In genomic region chr7:44310878-44311712, GRCm38 (mm10) we compare ENCODE assay signal across 8 mouse cellular contexts. TPM values are rescaled to one million over a fixed set of nuclear protein-coding genes. Genes with fewer than 3 reads are reported as not detected.
DNase-seq lines count a peak whose midpoint lies in the region; ATAC-seq and TF ChIP-seq lines count a peak whose summit lies in the region.

No protein-coding gene starts in this region.

- H3K9me3 ChIP-seq in intestine, postnatal 0 days (ENCODE audit: control insufficient read depth): no peaks in the 10 kb centered on the region
- no peaks in the 10 kb centered on the region for H3K9me3 ChIP-seq in liver, embryonic 12.5 days (replicated peaks)
- no peaks in the 10 kb centered on the region for H3K9me3 ChIP-seq in neural tube, embryonic 12.5 days

- no peaks in the 10 kb centered on the region for H3K27me3 ChIP-seq in cerebellum, adult 2 months (ENCODE audit: control insufficient read depth, insufficient read depth, low read length)
- peaks cover 19% of the 10 kb centered on the region for H3K27me3 ChIP-seq in intestine, postnatal 0 days (replicated peaks; ENCODE audit: control insufficient read depth, insufficient read depth, low read length)
- peaks cover 97% of the 10 kb centered on the region for H3K27me3 ChIP-seq in liver, embryonic 12.5 days (replicated peaks)
- H3K27me3 ChIP-seq in neural tube, embryonic 12.5 days (replicated peaks): peaks cover 15% of the 10 kb centered on the region

- H3K4me3 ChIP-seq in cerebellum, adult 2 months (replicated peaks; ENCODE audit: insufficient read depth, low read depth, low read length): peak overlapping the region; percentile 69
- H3K4me3 ChIP-seq in intestine, postnatal 0 days (ENCODE audit: low read depth, low read length): peak overlapping the region; percentile 40
- peak overlapping the region; percentile 37 for H3K4me3 ChIP-seq in liver, embryonic 12.5 days
- peak overlapping the region; percentile 57 for H3K4me3 ChIP-seq in neural tube, embryonic 12.5 days

- no peak for TF ChIP-seq POLR2A in cerebellum, adult 2 months (IDR thresholded peaks at IDR 0.05; ENCODE audit: borderline replicate concordance, insufficient read depth, low read length)

- H3K27ac ChIP-seq in cerebellum, adult 2 months (ENCODE audit: insufficient read depth, low read length): no peak overlapping the region
- no peak overlapping the region for H3K27ac ChIP-seq in intestine, postnatal 0 days (ENCODE audit: low read depth, low read length)
- no peak overlapping the region for H3K27ac ChIP-seq in liver, embryonic 12.5 days
- H3K27ac ChIP-seq in neural tube, embryonic 12.5 days: peak overlapping the region; percentile 57

- peak; percentile 68 for DNase-seq in layer of hippocampus, adult 9-11 months
- no peak for DNase-seq in layer of hippocampus, postnatal 25 days (ENCODE audit: extremely low spot score in 1 of 2, low spot score in 1 of 2)
- DNase-seq in cerebellum, adult 2 months: peak; percentile 55 to 59
- DNase-seq in frontal cortex, postnatal 10 days (ENCODE audit: low spot score in 2 of 2): peak; percentile 64 to 69
- no peak for DNase-seq in thymus, postnatal 14 days

- peaks cover 6% of the 10 kb centered on the region; the same call in 1 of the 2 replicates for H3K4me1 ChIP-seq in cerebellum, adult 2 months (ENCODE audit: control insufficient read depth, insufficient read depth, low read length)
- H3K4me1 ChIP-seq in intestine, postnatal 0 days (replicated peaks; ENCODE audit: control insufficient read depth, insufficient read depth, low read length): no peaks in the 10 kb centered on the region
- H3K4me1 ChIP-seq in liver, embryonic 12.5 days: peaks cover 14% of the 10 kb centered on the region
- peaks cover 32% of the 10 kb centered on the region for H3K4me1 ChIP-seq in neural tube, embryonic 12.5 days

- H3K9ac ChIP-seq in intestine, postnatal 0 days (ENCODE audit: low read depth, low read length): peak overlapping the region; percentile 26; the same call in 1 of the 2 replicates
- H3K9ac ChIP-seq in liver, embryonic 12.5 days: no peak overlapping the region
- peak overlapping the region; percentile 73 for H3K9ac ChIP-seq in neural tube, embryonic 12.5 days

- WGBS in cerebellum, adult 2 months: 4% methylated on average over 38 of the region's 38 CpGs
- WGBS in intestine, postnatal 0 days: 5% methylated on average over 38 of the region's 38 CpGs
- WGBS in liver, embryonic 12.5 days (ENCODE audit: insufficient replicate concordance): 3% methylated on average over 38 of the region's 38 CpGs
- under 1% methylated on average over 38 of the region's 38 CpGs for WGBS in neural tube, embryonic 12.5 days

- ATAC-seq in intestine, postnatal 0 days: no peak
- ATAC-seq in liver, embryonic 12.5 days: no peak
- ATAC-seq in neural tube, embryonic 12.5 days (ENCODE audit: low FRiP score, low read depth): peak; percentile 60

- H3K4me2 ChIP-seq in intestine, postnatal 0 days (replicated peaks; ENCODE audit: low read depth): peak overlapping the region; percentile 79
- H3K4me2 ChIP-seq in liver, embryonic 12.5 days: peak overlapping the region; percentile 63
- peak overlapping the region; percentile 95 for H3K4me2 ChIP-seq in neural tube, embryonic 12.5 days (replicated peaks)

- H3K36me3 ChIP-seq in intestine, postnatal 0 days (ENCODE audit: control insufficient read depth, insufficient read depth): no peaks in the 10 kb centered on the region
- H3K36me3 ChIP-seq in liver, embryonic 12.5 days: no peaks in the 10 kb centered on the region
- H3K36me3 ChIP-seq in neural tube, embryonic 12.5 days: peaks cover 9% of the 10 kb centered on the region; the same call in 1 of the 2 replicates

- no peak for TF ChIP-seq CTCF in cerebellum, adult 2 months (IDR thresholded peaks at IDR 0.05; ENCODE audit: borderline replicate concordance, insufficient read depth, low read depth, low read length)
- no peak for TF ChIP-seq CTCF in intestine, postnatal 0 days (IDR thresholded peaks at IDR 0.05; ENCODE audit: low read depth)

RNA-seq across cellular contexts. Expression of gene Shank1, which starts 1.0 kb away (rescaled TPM):
- total RNA-seq in layer of hippocampus, postnatal 25 days (2021): 100 to 1,000 TPM; 502 to 670 TPM
- polyA plus RNA-seq in cerebellum, adult 2 months (2012; rRNA removed): 51.4 and 60.7 TPM in 2 replicates
- 0.39 and 0.44 TPM in 2 replicates for polyA plus RNA-seq in intestine, postnatal 0 days (2015; fragmentation: Nextera tagmentation; extraction: Ambion mirVana)
- 0.10 and 0.18 TPM in 2 replicates for polyA plus RNA-seq in liver, embryonic 12.5 days (2016; fragmentation: Nextera tagmentation; extraction: Ambion mirVana)
- 12.6 and 14.4 TPM in 2 replicates for polyA plus RNA-seq in neural tube, embryonic 12.5 days (2016; fragmentation: Nextera tagmentation; extraction: Ambion mirVana)

RNA-seq across cellular contexts. Expression of gene Clec11a, which starts 4.4 kb away (rescaled TPM):
- total RNA-seq in layer of hippocampus, postnatal 25 days (2021): 1 to 10 TPM; 3.1 to 3.5 TPM
- polyA plus RNA-seq in cerebellum, adult 2 months (2012; rRNA removed): 2.4 and 3.0 TPM in 2 replicates
- 3.5 and 3.8 TPM in 2 replicates for polyA plus RNA-seq in intestine, postnatal 0 days (2015; fragmentation: Nextera tagmentation; extraction: Ambion mirVana)
- polyA plus RNA-seq in liver, embryonic 12.5 days (2016; fragmentation: Nextera tagmentation; extraction: Ambion mirVana): 0.50 and 0.55 TPM in 2 replicates
- polyA plus RNA-seq in neural tube, embryonic 12.5 days (2016; fragmentation: Nextera tagmentation; extraction: Ambion mirVana): 2.1 and 2.2 TPM in 2 replicates

RNA-seq across cellular contexts. Expression of gene Gm15517, which starts 49.8 kb away (rescaled TPM):
- not detected for total RNA-seq in layer of hippocampus, postnatal 25 days (2021)
- polyA plus RNA-seq in cerebellum, adult 2 months (2012; rRNA removed): not detected in 2 replicates
- polyA plus RNA-seq in intestine, postnatal 0 days (2015; fragmentation: Nextera tagmentation; extraction: Ambion mirVana): not detected in 2 replicates
- not detected in 2 replicates for polyA plus RNA-seq in liver, embryonic 12.5 days (2016; fragmentation: Nextera tagmentation; extraction: Ambion mirVana)
- polyA plus RNA-seq in neural tube, embryonic 12.5 days (2016; fragmentation: Nextera tagmentation; extraction: Ambion mirVana): not detected in 2 replicates

RNA-seq across cellular contexts. Expression of gene Acp4, which starts 53.9 kb away (rescaled TPM):
- total RNA-seq in layer of hippocampus, postnatal 25 days (2021): not detected
- polyA plus RNA-seq in cerebellum, adult 2 months (2012; rRNA removed): not detected in 2 replicates
- polyA plus RNA-seq in intestine, postnatal 0 days (2015; fragmentation: Nextera tagmentation; extraction: Ambion mirVana): not detected in 2 replicates
- polyA plus RNA-seq in liver, embryonic 12.5 days (2016; fragmentation: Nextera tagmentation; extraction: Ambion mirVana): not detected in 2 replicates
- not detected in 2 replicates for polyA plus RNA-seq in neural tube, embryonic 12.5 days (2016; fragmentation: Nextera tagmentation; extraction: Ambion mirVana)

Comparison
In these comparisons a context has a peak if more than half of its experiments do, and no peak if none do; other contexts are left out.
1. DNase-seq: peak in layer of hippocampus, adult 9-11 months (single experiment), cerebellum, adult 2 months (2 of 2) and frontal cortex, postnatal 10 days (2 of 2); none in layer of hippocampus, postnatal 25 days (0 of 2) and thymus, postnatal 14 days (single experiment).
2. Peak in every context shown above with its lines, with median percentiles within 50 percentile points of each other: H3K4me3 ChIP-seq and H3K4me2 ChIP-seq.